Mouse (Mus musculus) midbrain, embryonic 11.5 days (tissue): ENCODE data around the gene AW551984. TPM values are rescaled to one million over a fixed set of nuclear protein-coding genes. Genes with fewer than 3 reads are reported as not detected.

Experiments
- ATAC-seq: fragments of 200-750 bp; cut with Nextera tagmentation; 2 replicates; pipeline ENCODE4 v1.8.0; 2017; ENCODE audit warnings: moderate TSS enrichment, moderate library complexity; ENCODE audit not compliant: low FRiP score
- DNase-seq: peaks from one replicate; pipeline ENCODE4 v3.0.0; 2015; ENCODE audit warnings: low spot score; ENCODE audit errors: missing footprints
- H3K27ac ChIP-seq: fragments of 300-500 bp; sonication (generic); 2 replicates; pipeline ENCODE4 v1.5.1; 2014; ENCODE audit warnings: low read depth, low read length
- H3K27me3 ChIP-seq: fragments of 300-500 bp; sonication (generic); 2 replicates; pipeline ENCODE4 v1.6.1; 2014; ENCODE audit warnings: mild to moderate bottlenecking, low read length, moderate library complexity, mixed read lengths; ENCODE audit not compliant: control insufficient read depth, insufficient read depth
- H3K36me3 ChIP-seq: fragments of 300-500 bp; sonication (generic); 2 replicates; pipeline ENCODE4 v1.6.1; 2014; ENCODE audit warnings: mild to moderate bottlenecking, low read length, moderate library complexity, mixed read lengths; ENCODE audit not compliant: control insufficient read depth, insufficient read depth
- H3K4me1 ChIP-seq: fragments of 300-500 bp; sonication (generic); 2 replicates; pipeline ENCODE4 v1.6.1; 2014; ENCODE audit warnings: low read length; ENCODE audit not compliant: control insufficient read depth, insufficient read depth
- H3K4me2 ChIP-seq: fragments of 300-500 bp; sonication (generic); 2 replicates; pipeline ENCODE4 v1.6.1; 2014; ENCODE audit warnings: mild to moderate bottlenecking, moderate library complexity
- H3K4me3 ChIP-seq: fragments of 300-500 bp; sonication (generic); 2 replicates; pipeline ENCODE4 v1.5.1; 2014; ENCODE audit warnings: low read depth, low read length
- H3K9ac ChIP-seq: fragments of 300-500 bp; sonication (generic); 2 replicates; pipeline ENCODE4 v1.6.1; 2014; ENCODE audit warnings: low read length
- H3K9me3 ChIP-seq: fragments of 300-500 bp; sonication (generic); 2 replicates; pipeline ENCODE4 v1.6.1; 2016; ENCODE audit warnings: low read length; ENCODE audit not compliant: control insufficient read depth
- WGBS: fragments of 180-500 bp; shearing (Covaris S2); extraction: QIAGEN DNeasy Blood & Tissue Kit; methylation state at CpG from one replicate; pipeline ENCODE4 v1.1.7; 2014; 5-methylcytosine and 5-hydroxymethylcytosine counted together
- polyA plus RNA-seq: library from polyadenylated mRNA; unstranded; fragments of >200 nt; fragmentation: Nextera tagmentation; extraction: Ambion mirVana; gene quantifications from 2 replicates; pipeline ENCODE4 v1.2.1, GENCODE M21; 2014

Gene AW551984
- polyA plus RNA-seq: 12.2 and 17.0 TPM in 2 replicates

GRCm38 (mm10) chr9:39603999-39604453 is at the start of gene AW551984:
TSS of gene AW551984 (minus strand) at chr9:39604403.
- no peak within 1 kb of the TSS for H3K27ac ChIP-seq
- H3K27me3 ChIP-seq: no peaks in the 10 kb centered on the region
- WGBS: 0% methylated on average over 8 of the region's 8 CpGs
- peak within 1 kb of the TSS; percentile 36; the same call in 1 of the 2 replicates for H3K9ac ChIP-seq
- peak within 1 kb of the TSS; percentile 19 for H3K4me3 ChIP-seq
- H3K4me1 ChIP-seq: no peaks in the 10 kb centered on the region
- H3K36me3 ChIP-seq: no peaks in the 10 kb centered on the region
- ATAC-seq (peak; percentile 70), DNase-seq (no peak)
- H3K4me2 ChIP-seq: peak within 1 kb of the TSS; percentile 51
- H3K9me3 ChIP-seq: no peaks in the 10 kb centered on the region

- Histone ChIP-seq H3K9ac (no peak overlapping the region), H3K4me3 (no peak overlapping the region), H3K4me2 (no peak overlapping the region), H3K27ac (no peak overlapping the region), H3K36me3 (no peaks in the 10 kb centered on the region), H3K4me1 (no peaks in the 10 kb centered on the region), H3K9me3 (no peaks in the 10 kb centered on the region), H3K27me3 (no peaks in the 10 kb centered on the region)
- DNase-seq (no peak), ATAC-seq (no peak)
- 88% methylated on average over 4 of the region's 4 CpGs for WGBS
Observed at GRCm38 (mm10) chr9:39647382-39647781, 43.2 kb upstream of the AW551984 start.

- no peak within 1 kb of the TSS for H3K4me3 ChIP-seq
- no peak within 1 kb of the TSS for H3K9ac ChIP-seq
- no peak for ATAC-seq
- no peak within 1 kb of the TSS for H3K4me2 ChIP-seq
- H3K27ac ChIP-seq: no peak within 1 kb of the TSS
- no peaks in the 10 kb centered on the region for H3K9me3 ChIP-seq
- H3K4me1 ChIP-seq: no peaks in the 10 kb centered on the region
- no peaks in the 10 kb centered on the region for H3K27me3 ChIP-seq
- no peaks in the 10 kb centered on the region for H3K36me3 ChIP-seq
- DNase-seq: no peak
Observed at GRCm38 (mm10) chr9:39644785-39645184, 40.6 kb upstream of the AW551984 start, which contains the start of gene Olfr961. TSS of gene Olfr961 (plus strand) at chr9:39645085.

GRCm38 (mm10) chr9:39633913-39634594 is 29.9 kb upstream of the AW551984 start:
- WGBS: 39% methylated on average over 4 of the region's 4 CpGs
- DNase-seq (no peak), ATAC-seq (peak; percentile 65; the same call in 1 of the 2 replicates)
- H3K4me1 ChIP-seq: no peaks in the 10 kb centered on the region
- H3K9me3 ChIP-seq: no peaks in the 10 kb centered on the region
- no peak overlapping the region for H3K4me3 ChIP-seq
- H3K27ac ChIP-seq: no peak overlapping the region
- no peaks in the 10 kb centered on the region for H3K27me3 ChIP-seq
- no peaks in the 10 kb centered on the region for H3K36me3 ChIP-seq
- H3K4me2 ChIP-seq: no peak overlapping the region
- no peak overlapping the region for H3K9ac ChIP-seq

GRCm38 (mm10) chr9:39629069-39629468 is 24.9 kb upstream of the AW551984 start:
- no peaks in the 10 kb centered on the region for H3K36me3 ChIP-seq
- no peaks in the 10 kb centered on the region for H3K27me3 ChIP-seq
- no peak overlapping the region for H3K9ac ChIP-seq
- no peak overlapping the region for H3K4me2 ChIP-seq
- no peaks in the 10 kb centered on the region for H3K4me1 ChIP-seq
- no peak overlapping the region for H3K4me3 ChIP-seq
- H3K27ac ChIP-seq: no peak overlapping the region
- WGBS: 95% methylated on average over 2 of the region's 2 CpGs
- ATAC-seq (no peak), DNase-seq (no peak)
- no peaks in the 10 kb centered on the region for H3K9me3 ChIP-seq

GRCm38 (mm10) chr9:39624711-39625110 is 20.5 kb upstream of the AW551984 start:
- no peak for ATAC-seq
- Histone ChIP-seq H3K4me2 (no peak overlapping the region), H3K9ac (no peak overlapping the region), H3K4me1 (no peaks in the 10 kb centered on the region), H3K4me3 (no peak overlapping the region), H3K27ac (no peak overlapping the region), H3K27me3 (no peaks in the 10 kb centered on the region), H3K9me3 (no peaks in the 10 kb centered on the region), H3K36me3 (no peaks in the 10 kb centered on the region)
- DNase-seq: no peak
- WGBS: 85% methylated on average over 2 of the region's 2 CpGs

- no peak for ATAC-seq
- no peaks in the 10 kb centered on the region for H3K36me3 ChIP-seq
- H3K9ac ChIP-seq: no peak overlapping the region
- H3K4me2 ChIP-seq: no peak overlapping the region
- no peak overlapping the region for H3K27ac ChIP-seq
- no peaks in the 10 kb centered on the region for H3K9me3 ChIP-seq
- no peaks in the 10 kb centered on the region for H3K4me1 ChIP-seq
- WGBS: 88% methylated on average over 3 of the region's 3 CpGs
- no peak for DNase-seq
- no peak overlapping the region for H3K4me3 ChIP-seq
- H3K27me3 ChIP-seq: no peaks in the 10 kb centered on the region
Observed at GRCm38 (mm10) chr9:39623783-39624182, 19.6 kb upstream of the AW551984 start.

GRCm38 (mm10) chr9:39621073-39621472 is 16.9 kb upstream of the AW551984 start, which contains the start of gene Olfr960:
TSS of gene Olfr960 (plus strand) at chr9:39621373.
- H3K4me3 ChIP-seq: no peak within 1 kb of the TSS
- no peak within 1 kb of the TSS for H3K4me2 ChIP-seq
- 56% methylated on average over 1 of the region's 1 CpGs for WGBS
- H3K27me3 ChIP-seq: no peaks in the 10 kb centered on the region
- H3K9me3 ChIP-seq: no peaks in the 10 kb centered on the region
- DNase-seq (no peak), ATAC-seq (no peak)
- no peaks in the 10 kb centered on the region for H3K36me3 ChIP-seq
- no peaks in the 10 kb centered on the region for H3K4me1 ChIP-seq
- H3K9ac ChIP-seq: no peak within 1 kb of the TSS
- H3K27ac ChIP-seq: no peak within 1 kb of the TSS

GRCm38 (mm10) chr9:39611953-39612352 is 7.8 kb upstream of the AW551984 start:
- Histone ChIP-seq H3K4me3 (no peak overlapping the region), H3K4me2 (no peak overlapping the region), H3K27me3 (no peaks in the 10 kb centered on the region), H3K9ac (no peak overlapping the region), H3K27ac (no peak overlapping the region), H3K4me1 (no peaks in the 10 kb centered on the region), H3K36me3 (no peaks in the 10 kb centered on the region), H3K9me3 (no peaks in the 10 kb centered on the region)
- WGBS: 63% methylated on average over 1 of the region's 1 CpGs
- ATAC-seq: 0 out of 2 replicates have a peak, but pooled peaks have one; percentile 61
- no peak for DNase-seq
